Mouse (Mus musculus) spleen, adult 2 months (tissue): ENCODE measurements at regions not wholly inside any gene's neighbourhood (a gene's known extent, or its start where the extent isn't known, plus 50 kb on each side); places are given as distances from the start of the nearest gene placed in this dataset.

ENCODE experiments used
- DNase-seq, 2 experiments: peaks; one replicate each; pipeline versions ENCODE4 v3.0.0 to v3.0.0-alpha.2; 2012 to 2021; ENCODE audit warnings: low spot score in 2 of 2, low read depth in 1 of 2
- H3K27ac ChIP-seq: fragments of 200-500 bp; 2 replicates; pipeline ENCODE4 v1.5.1; 2012; ENCODE audit warnings: low read length, inconsistent platforms; ENCODE audit not compliant: insufficient read depth
- H3K27me3 ChIP-seq: fragments of 200-500 bp; 2 replicates; pipeline ENCODE4 v1.6.1; 2012; ENCODE audit warnings: mild to moderate bottlenecking, moderate library complexity, low read length, inconsistent platforms; ENCODE audit not compliant: control insufficient read depth, insufficient read depth
- H3K36me3 ChIP-seq: fragments of 200-500 bp; 2 replicates; pipeline ENCODE4 v1.6.1; 2012; ENCODE audit warnings: mild to moderate bottlenecking, low read length, inconsistent platforms; ENCODE audit not compliant: control insufficient read depth, insufficient read depth
- H3K4me1 ChIP-seq: fragments of 200-500 bp; 2 replicates; pipeline ENCODE4 v1.6.1; 2011; ENCODE audit warnings: inconsistent platforms; ENCODE audit not compliant: control insufficient read depth, insufficient read depth, insufficient read length
- H3K4me3 ChIP-seq: fragments of 200-500 bp; 2 replicates; pipeline ENCODE4 v1.5.1; 2011; ENCODE audit warnings: mild to moderate bottlenecking, inconsistent platforms; ENCODE audit not compliant: insufficient read depth, insufficient read length; ENCODE audit errors: extremely low read depth
- CTCF ChIP-seq: fragments of 200-500 bp; IDR thresholded peaks from 2 replicates; pipeline ENCODE4 v1.5.1; 2011; ENCODE audit warnings: mild to moderate bottlenecking, inconsistent platforms; ENCODE audit not compliant: insufficient read depth, insufficient read length, insufficient replicate concordance; ENCODE audit errors: extremely low read depth
- POLR2A ChIP-seq: fragments of 200-500 bp; IDR thresholded peaks from 2 replicates; pipeline ENCODE4 v1.6.1; 2011; ENCODE audit warnings: low read depth, low read length, inconsistent platforms
- WGBS: fragments of 180-500 bp; shearing (Covaris S2); methylation state at CpG from one replicate; pipeline ENCODE4 v1.1.7; 2018; 5-methylcytosine and 5-hydroxymethylcytosine counted together

GRCm38 (mm10) chr2:173981036-173981435, 95.1 kb upstream of the Stx16 start:
- H3K4me3 ChIP-seq = no peak overlapping the region
- 87% methylated on average over 9 of the region's 9 CpGs for WGBS
- TF ChIP-seq POLR2A (no peak), CTCF (no peak)
- no peak overlapping the region for H3K27ac ChIP-seq
- no peaks in the 10 kb centered on the region for H3K36me3 ChIP-seq
- no peak for DNase-seq
- no peaks in the 10 kb centered on the region for H3K4me1 ChIP-seq
- no peaks in the 10 kb centered on the region for H3K27me3 ChIP-seq

- Histone ChIP-seq H3K4me3 (no peak overlapping the region), H3K27ac (no peak overlapping the region), H3K36me3 (no peaks in the 10 kb centered on the region), H3K27me3 (no peaks in the 10 kb centered on the region), H3K4me1 (no peaks in the 10 kb centered on the region)
- 90% methylated on average over 7 of the region's 7 CpGs for WGBS
- DNase-seq = no peak
- no peak for TF ChIP-seq POLR2A
These were observed 88.6 kb upstream of the Stx16 start for GRCm38 (mm10) chr2:173987516-173987915.

- Histone ChIP-seq H3K4me1 (no peaks in the 10 kb centered on the region), H3K27me3 (no peaks in the 10 kb centered on the region)
- DNase-seq = no peak
These were observed 88.2 kb upstream of the Stx16 start for GRCm38 (mm10) chr2:173987921-173988320.

GRCm38 (mm10) chr2:173988641-173989336, 87.3 kb upstream of the Stx16 start:
- no peaks in the 10 kb centered on the region for H3K36me3 ChIP-seq

More at GRCm38 (mm10) chr2:173987921-173988320, 88.2 kb upstream of the Stx16 start:
- Histone ChIP-seq H3K4me3 (no peak overlapping the region), H3K36me3 (no peaks in the 10 kb centered on the region), H3K27ac (no peak overlapping the region)
- 87% methylated on average over 8 of the region's 8 CpGs for WGBS
- no peak for TF ChIP-seq POLR2A
- no peak for TF ChIP-seq CTCF

GRCm38 (mm10) chr2:173990664-173991063, 85.4 kb upstream of the Stx16 start:
- WGBS = 88% methylated on average over 4 of the region's 4 CpGs
- TF ChIP-seq CTCF (no peak), POLR2A (no peak)

More at GRCm38 (mm10) chr2:173988641-173989336, 87.3 kb upstream of the Stx16 start:
- H3K4me1 ChIP-seq = no peaks in the 10 kb centered on the region
- no peak for DNase-seq
- H3K27ac ChIP-seq = no peak overlapping the region
- no peak overlapping the region for H3K4me3 ChIP-seq
- 85% methylated on average over 11 of the region's 11 CpGs for WGBS
- TF ChIP-seq POLR2A = no peak
- no peak for TF ChIP-seq CTCF
- H3K27me3 ChIP-seq = no peaks in the 10 kb centered on the region

GRCm38 (mm10) chr2:173991447-173991846, 84.7 kb upstream of the Stx16 start:
- Histone ChIP-seq H3K27me3 (no peaks in the 10 kb centered on the region), H3K36me3 (no peaks in the 10 kb centered on the region), H3K4me1 (no peaks in the 10 kb centered on the region), H3K27ac (no peak overlapping the region), H3K4me3 (no peak overlapping the region)
- DNase-seq = no peak
- WGBS = 95% methylated on average over 15 of the region's 15 CpGs
- TF ChIP-seq CTCF (no peak), POLR2A (no peak)

More at GRCm38 (mm10) chr2:173990664-173991063, 85.4 kb upstream of the Stx16 start:
- H3K4me3 ChIP-seq = no peak overlapping the region
- no peaks in the 10 kb centered on the region for H3K36me3 ChIP-seq
- no peaks in the 10 kb centered on the region for H3K4me1 ChIP-seq
- H3K27me3 ChIP-seq = no peaks in the 10 kb centered on the region
- H3K27ac ChIP-seq = no peak overlapping the region
- DNase-seq = no peak

- no peak for TF ChIP-seq CTCF
- TF ChIP-seq POLR2A = no peak
- Histone ChIP-seq H3K27me3 (no peaks in the 10 kb centered on the region), H3K4me3 (no peak overlapping the region), H3K4me1 (no peaks in the 10 kb centered on the region), H3K36me3 (no peaks in the 10 kb centered on the region), H3K27ac (no peak overlapping the region)
- 67% methylated on average over 5 of the region's 5 CpGs for WGBS
- DNase-seq = no peak
These were observed 84.1 kb upstream of the Stx16 start for GRCm38 (mm10) chr2:173992041-173992440.
